Mouse (Mus musculus) embryonic fibroblast, embryonic 13.5 days (primary cell): ENCODE data around the gene Sowahd.

ENCODE experiments used
- CTCF ChIP-seq: IDR thresholded peaks from 2 replicates; pipeline ENCODE4 v1.5.1; 2011; ENCODE audit warnings: mild to moderate bottlenecking, control low read depth, low read length, moderate library complexity, borderline replicate concordance; ENCODE audit not compliant: insufficient read depth
- POLR2A ChIP-seq: IDR thresholded peaks from 2 replicates; pipeline ENCODE4 v1.6.1; 2011; ENCODE audit warnings: low read depth, mild to moderate bottlenecking, control low read depth, low read length, moderate library complexity

GRCm38 (mm10) chrX:37098681-37099080, 50.0 kb downstream of the Sowahd start:
- TF ChIP-seq POLR2A (no peak), CTCF (no peak)
